Mouse (Mus musculus): ENCODE data around the gene Izumo2. TPM values are rescaled to one million over a fixed set of nuclear protein-coding genes. Genes with fewer than 3 reads are reported as not detected.

Izumo2 gene
- polyA plus RNA-seq, 1 experiment from 2014 or later: not detected

- Histone ChIP-seq H3K4me1 (ENCODE audit: control insufficient read depth, insufficient read depth, low read length) (peaks cover 5% of the 10 kb centered on the region; the same call in 1 of the 2 replicates), H3K4me3 (ENCODE audit: low read depth, low read length) (peak within 1 kb of the TSS; percentile 27), H3K9ac (ENCODE audit: low read depth, low read length) (no peak within 1 kb of the TSS), H3K27ac (ENCODE audit: low read depth, low read length) (no peak within 1 kb of the TSS), H3K9me3 (replicated peaks; ENCODE audit: control insufficient read depth, low read length) (no peaks in the 10 kb centered on the region), H3K36me3 (ENCODE audit: control insufficient read depth, insufficient read depth, low read length) (no peaks in the 10 kb centered on the region), H3K4me2 (peak within 1 kb of the TSS; percentile 66), H3K27me3 (ENCODE audit: control insufficient read depth, insufficient read depth, low read length) (peaks cover 36% of the 10 kb centered on the region)
- ATAC-seq (replicated peaks; ENCODE audit: insufficient number of reproducible peaks, low FRiP score, low TSS enrichment): peak; percentile 81
- WGBS (ENCODE audit: insufficient replicate concordance): under 1% methylated on average over 23 of the region's 23 CpGs
These were observed 37.7 kb upstream of the Izumo2 start, which contains the start of gene Myh14 for GRCm38 (mm10) chr7:44670803-44671202. Myh14 (minus strand) TSS chr7:44670843.

- Histone ChIP-seq H3K9me3 (replicated peaks; ENCODE audit: control insufficient read depth, low read length) (no peaks in the 10 kb centered on the region), H3K9ac (ENCODE audit: low read depth, low read length) (no peak overlapping the region), H3K4me3 (ENCODE audit: low read depth, low read length) (no peak overlapping the region), H3K27me3 (ENCODE audit: control insufficient read depth, insufficient read depth, low read length) (peaks cover 36% of the 10 kb centered on the region), H3K4me1 (ENCODE audit: control insufficient read depth, insufficient read depth, low read length) (peaks cover 5% of the 10 kb centered on the region; the same call in 1 of the 2 replicates), H3K4me2 (no peak overlapping the region), H3K27ac (ENCODE audit: low read depth, low read length) (no peak overlapping the region), H3K36me3 (ENCODE audit: control insufficient read depth, insufficient read depth, low read length) (no peaks in the 10 kb centered on the region)
- 69% methylated on average over 5 of the region's 5 CpGs for WGBS (ENCODE audit: insufficient replicate concordance)
- ATAC-seq (replicated peaks; ENCODE audit: insufficient number of reproducible peaks, low FRiP score, low TSS enrichment): no peak
These were observed 36.3 kb upstream of the Izumo2 start for GRCm38 (mm10) chr7:44672193-44672592.

GRCm38 (mm10) chr7:44674511-44674910, 34.0 kb upstream of the Izumo2 start:
- no peaks in the 10 kb centered on the region for H3K36me3 ChIP-seq (ENCODE audit: control insufficient read depth, insufficient read depth, low read length)
- H3K4me3 ChIP-seq (ENCODE audit: low read depth, low read length): no peak overlapping the region
- H3K9me3 ChIP-seq (replicated peaks; ENCODE audit: control insufficient read depth, low read length): no peaks in the 10 kb centered on the region
- H3K9ac ChIP-seq (ENCODE audit: low read depth, low read length): no peak overlapping the region
- H3K4me1 ChIP-seq (ENCODE audit: control insufficient read depth, insufficient read depth, low read length): peaks cover 5% of the 10 kb centered on the region; the same call in 1 of the 2 replicates
- H3K27ac ChIP-seq (ENCODE audit: low read depth, low read length): no peak overlapping the region
- no peak for ATAC-seq (replicated peaks; ENCODE audit: insufficient number of reproducible peaks, low FRiP score, low TSS enrichment)
- H3K27me3 ChIP-seq (ENCODE audit: control insufficient read depth, insufficient read depth, low read length): peaks cover 19% of the 10 kb centered on the region
- no peak overlapping the region for H3K4me2 ChIP-seq
- WGBS (ENCODE audit: insufficient replicate concordance): 62% methylated on average over 4 of the region's 4 CpGs

GRCm38 (mm10) chr7:44675171-44675570, 33.4 kb upstream of the Izumo2 start:
- Histone ChIP-seq H3K9me3 (replicated peaks; ENCODE audit: control insufficient read depth, low read length) (no peaks in the 10 kb centered on the region), H3K4me3 (ENCODE audit: low read depth, low read length) (no peak overlapping the region), H3K4me1 (ENCODE audit: control insufficient read depth, insufficient read depth, low read length) (peaks cover 5% of the 10 kb centered on the region; the same call in 1 of the 2 replicates), H3K4me2 (no peak overlapping the region), H3K27ac (ENCODE audit: low read depth, low read length) (no peak overlapping the region), H3K27me3 (ENCODE audit: control insufficient read depth, insufficient read depth, low read length) (peaks cover 13% of the 10 kb centered on the region), H3K9ac (ENCODE audit: low read depth, low read length) (no peak overlapping the region), H3K36me3 (ENCODE audit: control insufficient read depth, insufficient read depth, low read length) (no peaks in the 10 kb centered on the region)
- no peak for ATAC-seq (replicated peaks; ENCODE audit: insufficient number of reproducible peaks, low FRiP score, low TSS enrichment)
- WGBS (ENCODE audit: insufficient replicate concordance): 73% methylated on average over 6 of the region's 6 CpGs

- H3K9ac ChIP-seq (ENCODE audit: low read depth, low read length): no peak overlapping the region
- peaks cover 4% of the 10 kb centered on the region for H3K27me3 ChIP-seq (ENCODE audit: control insufficient read depth, insufficient read depth, low read length)
- ATAC-seq (replicated peaks; ENCODE audit: insufficient number of reproducible peaks, low FRiP score, low TSS enrichment): no peak
- no peaks in the 10 kb centered on the region for H3K36me3 ChIP-seq (ENCODE audit: control insufficient read depth, insufficient read depth, low read length)
- H3K27ac ChIP-seq (ENCODE audit: low read depth, low read length): no peak overlapping the region
- H3K4me3 ChIP-seq (ENCODE audit: low read depth, low read length): no peak overlapping the region
- no peaks in the 10 kb centered on the region for H3K9me3 ChIP-seq (replicated peaks; ENCODE audit: control insufficient read depth, low read length)
- peaks cover 2% of the 10 kb centered on the region; the same call in 1 of the 2 replicates for H3K4me1 ChIP-seq (ENCODE audit: control insufficient read depth, insufficient read depth, low read length)
- WGBS (ENCODE audit: insufficient replicate concordance): 61% methylated on average over 4 of the region's 4 CpGs
- no peak overlapping the region for H3K4me2 ChIP-seq
These were observed 32.4 kb upstream of the Izumo2 start for GRCm38 (mm10) chr7:44676126-44676525.

- no peaks in the 10 kb centered on the region for H3K36me3 ChIP-seq (ENCODE audit: control insufficient read depth, insufficient read depth, low read length)
- 61% methylated on average over 2 of the region's 2 CpGs for WGBS (ENCODE audit: insufficient replicate concordance)
- H3K27ac ChIP-seq (ENCODE audit: low read depth, low read length): no peak overlapping the region
- no peak for ATAC-seq (replicated peaks; ENCODE audit: insufficient number of reproducible peaks, low FRiP score, low TSS enrichment)
- H3K4me2 ChIP-seq: no peak overlapping the region
- no peaks in the 10 kb centered on the region for H3K9me3 ChIP-seq (replicated peaks; ENCODE audit: control insufficient read depth, low read length)
- H3K4me3 ChIP-seq (ENCODE audit: low read depth, low read length): no peak overlapping the region
- no peaks in the 10 kb centered on the region; the same call in 1 of the 2 replicates for H3K27me3 ChIP-seq (ENCODE audit: control insufficient read depth, insufficient read depth, low read length)
- no peak overlapping the region for H3K9ac ChIP-seq (ENCODE audit: low read depth, low read length)
- H3K4me1 ChIP-seq (ENCODE audit: control insufficient read depth, insufficient read depth, low read length): no peaks in the 10 kb centered on the region; the same call in 1 of the 2 replicates
These were observed 31.9 kb upstream of the Izumo2 start for GRCm38 (mm10) chr7:44676611-44677010.

GRCm38 (mm10) chr7:44683656-44684055, 24.9 kb upstream of the Izumo2 start:
- H3K4me3 ChIP-seq (ENCODE audit: low read depth, low read length): no peak overlapping the region
- no peaks in the 10 kb centered on the region for H3K4me1 ChIP-seq (ENCODE audit: control insufficient read depth, insufficient read depth, low read length)
- H3K9me3 ChIP-seq (replicated peaks; ENCODE audit: control insufficient read depth, low read length): no peaks in the 10 kb centered on the region
- no peak for ATAC-seq (replicated peaks; ENCODE audit: insufficient number of reproducible peaks, low FRiP score, low TSS enrichment)
- no peak overlapping the region for H3K27ac ChIP-seq (ENCODE audit: low read depth, low read length)
- no peaks in the 10 kb centered on the region for H3K27me3 ChIP-seq (ENCODE audit: control insufficient read depth, insufficient read depth, low read length)
- WGBS (ENCODE audit: insufficient replicate concordance): 71% methylated on average over 8 of the region's 8 CpGs
- H3K4me2 ChIP-seq: no peak overlapping the region
- no peak overlapping the region for H3K9ac ChIP-seq (ENCODE audit: low read depth, low read length)
- no peaks in the 10 kb centered on the region for H3K36me3 ChIP-seq (ENCODE audit: control insufficient read depth, insufficient read depth, low read length)

- 65% methylated on average over 17 of the region's 17 CpGs for WGBS (ENCODE audit: insufficient replicate concordance)
- no peak for ATAC-seq (replicated peaks; ENCODE audit: insufficient number of reproducible peaks, low FRiP score, low TSS enrichment)
- H3K36me3 ChIP-seq (ENCODE audit: control insufficient read depth, insufficient read depth, low read length): no peaks in the 10 kb centered on the region
These were observed 22.8 kb upstream of the Izumo2 start for GRCm38 (mm10) chr7:44685531-44686402.

More at GRCm38 (mm10) chr7:44685531-44686402, 22.8 kb upstream of the Izumo2 start:
- Histone ChIP-seq H3K9me3 (replicated peaks; ENCODE audit: control insufficient read depth, low read length) (no peaks in the 10 kb centered on the region), H3K4me2 (no peak overlapping the region), H3K9ac (ENCODE audit: low read depth, low read length) (no peak overlapping the region), H3K4me1 (ENCODE audit: control insufficient read depth, insufficient read depth, low read length) (no peaks in the 10 kb centered on the region), H3K4me3 (ENCODE audit: low read depth, low read length) (no peak overlapping the region), H3K27me3 (ENCODE audit: control insufficient read depth, insufficient read depth, low read length) (no peaks in the 10 kb centered on the region), H3K27ac (ENCODE audit: low read depth, low read length) (no peak overlapping the region)

All from heart, embryonic 11.5 days (tissue).